Mouse (Mus musculus): ENCODE results near the gene Chst5. TPM values are rescaled to one million over a fixed set of nuclear protein-coding genes. Genes with fewer than 3 reads are reported as not detected.
A peak's percentile ranks its signal among the peaks of the same experiment; 100 is the strongest.

Gene Chst5
- polyA plus RNA-seq, 1 experiment from 2014 or later = 0.41 TPM

GRCm38 (mm10) chr8:111933348-111934076 lies 23.3 kb upstream of the Chst5 start, which contains the start of gene Tmem231:
TSS of gene Tmem231 (minus strand) at chr8:111933881.
- H3K4me1 ChIP-seq (replicated peaks; ENCODE audit: control insufficient read depth, insufficient read depth, low read length) = peaks cover 17% of the 10 kb centered on the region
- no peaks in the 10 kb centered on the region for H3K27me3 ChIP-seq (replicated peaks; ENCODE audit: control insufficient read depth, insufficient read depth, low read length)
- DNase-seq (ENCODE audit: low spot score) (peak; percentile 81), ATAC-seq (replicated peaks; ENCODE audit: low FRiP score) (peak; percentile 97)
- no peaks in the 10 kb centered on the region for H3K36me3 ChIP-seq (ENCODE audit: control insufficient read depth, insufficient read depth, low read length)
- WGBS = 2% methylated on average over 53 of the region's 53 CpGs
- peak within 1 kb of the TSS; percentile 98 for H3K4me2 ChIP-seq
- H3K4me3 ChIP-seq (ENCODE audit: low read depth, low read length) = peak within 1 kb of the TSS; percentile 78
- H3K9ac ChIP-seq (ENCODE audit: low read depth, low read length) = peak within 1 kb of the TSS; percentile 74
- no peaks in the 10 kb centered on the region for H3K9me3 ChIP-seq (ENCODE audit: control insufficient read depth, low read length)
- H3K27ac ChIP-seq (ENCODE audit: low read depth, low read length) = peak within 1 kb of the TSS; percentile 54

GRCm38 (mm10) chr8:111932580-111933336 lies 22.5 kb upstream of the Chst5 start:
- peak overlapping the region; percentile 54 for H3K27ac ChIP-seq (ENCODE audit: low read depth, low read length)
- H3K4me1 ChIP-seq (replicated peaks; ENCODE audit: control insufficient read depth, insufficient read depth, low read length) = peaks cover 17% of the 10 kb centered on the region
- no peaks in the 10 kb centered on the region for H3K9me3 ChIP-seq (ENCODE audit: control insufficient read depth, low read length)
- H3K9ac ChIP-seq (ENCODE audit: low read depth, low read length) = peak overlapping the region; percentile 74
- ATAC-seq (replicated peaks; ENCODE audit: low FRiP score) = peak; percentile 46
- H3K4me3 ChIP-seq (ENCODE audit: low read depth, low read length) = peak overlapping the region; percentile 78
- H3K36me3 ChIP-seq (ENCODE audit: control insufficient read depth, insufficient read depth, low read length) = no peaks in the 10 kb centered on the region
- 38% methylated on average over 19 of the region's 19 CpGs for WGBS
- peak overlapping the region; percentile 98 for H3K4me2 ChIP-seq
- peak; percentile 51 for DNase-seq (ENCODE audit: low spot score)
- H3K27me3 ChIP-seq (replicated peaks; ENCODE audit: control insufficient read depth, insufficient read depth, low read length) = no peaks in the 10 kb centered on the region

GRCm38 (mm10) chr8:111931721-111932120 lies 21.5 kb upstream of the Chst5 start:
- Histone ChIP-seq H3K27ac (ENCODE audit: low read depth, low read length) (no peak overlapping the region), H3K4me1 (replicated peaks; ENCODE audit: control insufficient read depth, insufficient read depth, low read length) (peaks cover 17% of the 10 kb centered on the region), H3K9me3 (ENCODE audit: control insufficient read depth, low read length) (no peaks in the 10 kb centered on the region), H3K36me3 (ENCODE audit: control insufficient read depth, insufficient read depth, low read length) (no peaks in the 10 kb centered on the region), H3K27me3 (replicated peaks; ENCODE audit: control insufficient read depth, insufficient read depth, low read length) (no peaks in the 10 kb centered on the region), H3K4me3 (ENCODE audit: low read depth, low read length) (no peak overlapping the region), H3K9ac (ENCODE audit: low read depth, low read length) (no peak overlapping the region), H3K4me2 (no peak overlapping the region)
- WGBS = 83% methylated on average over 16 of the region's 16 CpGs
- DNase-seq (ENCODE audit: low spot score) = no peak
- ATAC-seq (replicated peaks; ENCODE audit: low FRiP score) = no peak

GRCm38 (mm10) chr8:111929648-111930344 lies 19.5 kb upstream of the Chst5 start:
- Histone ChIP-seq H3K36me3 (ENCODE audit: control insufficient read depth, insufficient read depth, low read length) (no peaks in the 10 kb centered on the region), H3K4me3 (ENCODE audit: low read depth, low read length) (no peak overlapping the region), H3K4me2 (peak overlapping the region; percentile 45), H3K27ac (ENCODE audit: low read depth, low read length) (peak overlapping the region; percentile 66), H3K9ac (ENCODE audit: low read depth, low read length) (peak overlapping the region; percentile 35), H3K27me3 (replicated peaks; ENCODE audit: control insufficient read depth, insufficient read depth, low read length) (no peaks in the 10 kb centered on the region), H3K4me1 (replicated peaks; ENCODE audit: control insufficient read depth, insufficient read depth, low read length) (peaks cover 24% of the 10 kb centered on the region), H3K9me3 (ENCODE audit: control insufficient read depth, low read length) (no peaks in the 10 kb centered on the region)
- ATAC-seq (replicated peaks; ENCODE audit: low FRiP score) (peak; percentile 83), DNase-seq (ENCODE audit: low spot score) (no peak)
- 26% methylated on average over 8 of the region's 8 CpGs for WGBS

GRCm38 (mm10) chr8:111924976-111925375 lies 14.7 kb upstream of the Chst5 start:
- Histone ChIP-seq H3K4me1 (replicated peaks; ENCODE audit: control insufficient read depth, insufficient read depth, low read length) (peaks cover 12% of the 10 kb centered on the region), H3K4me2 (peak overlapping the region; percentile 4; the same call in 1 of the 2 replicates), H3K9me3 (ENCODE audit: control insufficient read depth, low read length) (no peaks in the 10 kb centered on the region), H3K9ac (ENCODE audit: low read depth, low read length) (no peak overlapping the region), H3K27ac (ENCODE audit: low read depth, low read length) (no peak overlapping the region), H3K36me3 (ENCODE audit: control insufficient read depth, insufficient read depth, low read length) (no peaks in the 10 kb centered on the region), H3K27me3 (replicated peaks; ENCODE audit: control insufficient read depth, insufficient read depth, low read length) (no peaks in the 10 kb centered on the region), H3K4me3 (ENCODE audit: low read depth, low read length) (no peak overlapping the region)
- ATAC-seq (replicated peaks; ENCODE audit: low FRiP score) = no peak
- 35% methylated on average over 7 of the region's 7 CpGs for WGBS
- no peak for DNase-seq (ENCODE audit: low spot score)

- no peaks in the 10 kb centered on the region for H3K9me3 ChIP-seq (ENCODE audit: control insufficient read depth, low read length)
- H3K27ac ChIP-seq (ENCODE audit: low read depth, low read length) = no peak overlapping the region
- WGBS = 28% methylated on average over 10 of the region's 10 CpGs
- no peak overlapping the region for H3K4me3 ChIP-seq (ENCODE audit: low read depth, low read length)
- ATAC-seq (replicated peaks; ENCODE audit: low FRiP score) (0 out of 2 replicates have a peak, but pooled peaks have one; percentile 37), DNase-seq (ENCODE audit: low spot score) (no peak)
- H3K27me3 ChIP-seq (replicated peaks; ENCODE audit: control insufficient read depth, insufficient read depth, low read length) = no peaks in the 10 kb centered on the region
- H3K9ac ChIP-seq (ENCODE audit: low read depth, low read length) = no peak overlapping the region
- H3K36me3 ChIP-seq (ENCODE audit: control insufficient read depth, insufficient read depth, low read length) = no peaks in the 10 kb centered on the region
- peaks cover 7% of the 10 kb centered on the region for H3K4me1 ChIP-seq (replicated peaks; ENCODE audit: control insufficient read depth, insufficient read depth, low read length)
- H3K4me2 ChIP-seq = no peak overlapping the region
These were observed 13.1 kb upstream of the Chst5 start for GRCm38 (mm10) chr8:111923383-111923804.

- H3K27ac ChIP-seq (ENCODE audit: low read depth, low read length) = no peak overlapping the region
- no peak for ATAC-seq (replicated peaks; ENCODE audit: low FRiP score)
These were observed 10.7 kb upstream of the Chst5 start for GRCm38 (mm10) chr8:111920971-111921370.

GRCm38 (mm10) chr8:111919663-111920062 lies 9.4 kb upstream of the Chst5 start:
- no peaks in the 10 kb centered on the region for H3K4me1 ChIP-seq (replicated peaks; ENCODE audit: control insufficient read depth, insufficient read depth, low read length)
- no peak overlapping the region for H3K4me2 ChIP-seq
- H3K27ac ChIP-seq (ENCODE audit: low read depth, low read length) = no peak overlapping the region
- no peak overlapping the region for H3K4me3 ChIP-seq (ENCODE audit: low read depth, low read length)
- DNase-seq (ENCODE audit: low spot score) (no peak), ATAC-seq (replicated peaks; ENCODE audit: low FRiP score) (no peak)
- H3K9me3 ChIP-seq (ENCODE audit: control insufficient read depth, low read length) = no peaks in the 10 kb centered on the region
- no peaks in the 10 kb centered on the region for H3K27me3 ChIP-seq (replicated peaks; ENCODE audit: control insufficient read depth, insufficient read depth, low read length)
- H3K9ac ChIP-seq (ENCODE audit: low read depth, low read length) = no peak overlapping the region
- 75% methylated on average over 2 of the region's 2 CpGs for WGBS
- no peaks in the 10 kb centered on the region for H3K36me3 ChIP-seq (ENCODE audit: control insufficient read depth, insufficient read depth, low read length)

More at GRCm38 (mm10) chr8:111920971-111921370, 10.7 kb upstream of the Chst5 start:
- Histone ChIP-seq H3K9me3 (ENCODE audit: control insufficient read depth, low read length) (no peaks in the 10 kb centered on the region), H3K4me3 (ENCODE audit: low read depth, low read length) (no peak overlapping the region), H3K27me3 (replicated peaks; ENCODE audit: control insufficient read depth, insufficient read depth, low read length) (no peaks in the 10 kb centered on the region), H3K4me2 (no peak overlapping the region), H3K4me1 (replicated peaks; ENCODE audit: control insufficient read depth, insufficient read depth, low read length) (peaks cover 7% of the 10 kb centered on the region), H3K9ac (ENCODE audit: low read depth, low read length) (no peak overlapping the region), H3K36me3 (ENCODE audit: control insufficient read depth, insufficient read depth, low read length) (no peaks in the 10 kb centered on the region)
- no peak for DNase-seq (ENCODE audit: low spot score)
- WGBS = 72% methylated on average over 4 of the region's 4 CpGs

Data from liver, embryonic 11.5 days (tissue).